In genomic region chr6:63568741-63569140, GRCm38 (mm10) we compare ENCODE assay signal across 7 mouse cellular contexts.
A peak's percentile ranks its signal among the peaks of the same experiment; 100 is the strongest.
DNase-seq lines count a peak whose midpoint lies in the region; TF ChIP-seq lines count a peak whose summit lies in the region.
"Not testable (repeated sequence)": the region's sequence is repeated elsewhere in the genome, so short reads cannot be mapped to it uniquely, and the experiment has no call there.

No protein-coding gene starts in this region.

- H3K4me3 ChIP-seq in ES-Bruce4 (ENCODE audit: low read depth, low read length); ES-E14 (ENCODE audit: insufficient read depth in 1 of 2, low read depth in 1 of 2, low read length in 2 of 2, poor library complexity in 1 of 2, severe bottlenecking in 1 of 2): not testable (repeated sequence)

- in situ Hi-C loops in ES-E14 (cut with MboI; ENCODE audit: low sequenced_read_pairs in 2 of 2, unreplicated experiment in 2 of 2): not testable (repeated sequence)

- not testable (repeated sequence) for H3K9me3 ChIP-seq in ES-Bruce4 (replicated peaks; ENCODE audit: control insufficient read depth, insufficient read depth, low read length, poor library complexity, severe bottlenecking); ES-E14 (ENCODE audit: control insufficient read depth, insufficient read depth, low read depth, low read length)

- H3K9ac ChIP-seq in ES-Bruce4 (ENCODE audit: low read depth, poor library complexity, severe bottlenecking); ES-E14 (ENCODE audit: insufficient read depth, low read depth, low read length, poor library complexity, severe bottlenecking): not testable (repeated sequence)

- not testable (repeated sequence) for TF ChIP-seq CTCF in ES-Bruce4 (IDR thresholded peaks at IDR 0.05; ENCODE audit: low read depth, low read length)

- not testable (repeated sequence) for H3K27ac ChIP-seq in ES-Bruce4 (ENCODE audit: insufficient read depth, low read length); ES-E14 (ENCODE audit: insufficient read depth, low read depth, low read length, poor library complexity, severe bottlenecking)

- not testable (repeated sequence) for H3K36me3 ChIP-seq in ES-Bruce4 (ENCODE audit: control insufficient read depth, insufficient read depth, low read length, poor library complexity, severe bottlenecking); ES-E14 (ENCODE audit: control insufficient read depth, insufficient read depth, low read length, poor library complexity, severe bottlenecking)

- H3K27me3 ChIP-seq in ES-Bruce4 (ENCODE audit: control insufficient read depth, insufficient read depth, low read length, poor library complexity, severe bottlenecking): not testable (repeated sequence)

- H3K4me1 ChIP-seq in ES-Bruce4 (ENCODE audit: control insufficient read depth, insufficient read depth, low read length); ES-E14 (ENCODE audit: control insufficient read depth in 2 of 2, insufficient read depth in 2 of 2, low read length in 2 of 2, poor library complexity in 1 of 2): not testable (repeated sequence)

- DNase-seq in ES-CJ7 (ENCODE audit: low read depth, low spot score) (peak; percentile 80), ES-E14 (ENCODE audit: low read depth, low spot score) (peak; percentile 52), R1 (ENCODE audit: low read depth, low spot score) (peak; percentile 40), WW6 (ENCODE audit: low read depth, low spot score) (peak; percentile 26), ZHBTc4 (ENCODE audit: low read depth, low spot score) (peak; percentile 83)
- peak; percentile 22 for DNase-seq in Muller cell, postnatal 12 days (ENCODE audit: inconsistent ontology term)

- not testable (repeated sequence) for TF ChIP-seq POLR2A in ES-Bruce4 (IDR thresholded peaks at IDR 0.05; ENCODE audit: insufficient read depth, low read length)

- peak; percentile 57; the same call in 1 of the 2 replicates for TF ChIP-seq EP300 in ES-Bruce4 (IDR thresholded peaks at IDR 0.05; ENCODE audit: insufficient read depth, low read depth, low read length)

Comparison
In these comparisons a context has a peak if more than half of its experiments do, and no peak if none do; other contexts are left out.
1. DNase-seq: peak in every context shown above with its lines; median percentile 83 in ZHBTc4; 80 in ES-CJ7; 52 in ES-E14; 40 in R1; 26 in WW6; 22 in Muller cell, postnatal 12 days.